Mouse (Mus musculus): ENCODE measurements around the gene Cast. TPM values are rescaled to one million over a fixed set of nuclear protein-coding genes. Genes with fewer than 3 reads are reported as not detected.

Cast gene
- total RNA-seq (2021) (100 to 1,000 TPM; 102 to 115 TPM), polyA plus RNA-seq (2012; rRNA removed) (18.9 and 32.2 TPM in 2 replicates)
- long read RNA-seq, full-length matches to known transcripts = 69 of 137 reads
- long read RNA-seq, partial matches to known transcripts = 6 of 137 reads
- long read RNA-seq, other reads (novel, unspliced or antisense) = 62 of 137 reads

DNA sequence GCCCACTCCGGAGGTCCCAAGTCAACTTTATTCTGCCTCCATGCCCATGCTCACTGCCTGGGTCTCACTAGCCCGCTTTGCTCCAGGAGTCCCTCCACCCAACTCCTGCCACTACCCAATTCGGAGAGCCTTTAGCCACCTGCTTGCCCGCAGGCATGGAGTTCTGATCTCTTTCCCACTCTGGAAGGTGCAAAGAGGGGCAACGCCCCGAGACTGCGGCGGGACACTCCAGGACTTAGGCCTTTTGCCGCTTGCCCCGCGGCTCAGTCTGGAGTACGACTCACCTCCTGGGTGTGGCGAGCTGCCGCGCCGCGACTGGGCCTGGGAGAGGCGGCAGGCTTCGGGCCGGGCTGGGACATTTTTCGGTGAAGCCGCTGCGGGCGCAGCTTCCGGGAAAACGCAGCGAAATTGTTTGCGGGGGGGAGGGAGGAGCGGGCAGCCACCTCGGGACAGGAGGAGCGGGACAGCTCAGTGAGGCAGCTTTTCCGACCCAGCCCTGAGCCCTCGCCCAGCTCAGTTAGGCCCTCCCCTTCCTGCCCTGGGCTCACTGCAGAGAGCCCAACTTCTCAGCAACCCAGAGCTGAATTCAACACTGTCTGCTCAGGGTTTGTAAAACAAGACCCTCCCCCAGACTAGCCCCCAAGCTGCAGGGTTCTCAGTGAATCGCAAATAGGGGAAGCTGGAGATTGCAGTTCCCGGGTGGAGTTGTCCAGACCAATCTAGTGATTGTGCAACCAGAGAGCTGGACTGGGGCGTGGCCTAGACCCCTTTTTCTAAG is at the start of gene Cast:
Cast (minus strand) TSS at position 659 of the 778 bp plus-strand sequence.
- 2% methylated on average over 36 of the region's 36 CpGs for WGBS
- intact Hi-C loops (cut with DNase I) = loop anchor here (1.0 to 10.0 kb wide), 3 partner anchors 38 to 344 kb away; partner anchors contain the start of gene Erap1
- TF ChIP-seq CTCF (IDR thresholded peaks at IDR 0.05) = no peak
- TF ChIP-seq POLR2A (IDR thresholded peaks at IDR 0.05; ENCODE audit: insufficient read depth, low read depth, low read length) = peak; percentile 79
- no peak for TF ChIP-seq EP300 (IDR thresholded peaks at IDR 0.05; ENCODE audit: insufficient read depth, low read depth, low read length)
- H3K4me1 ChIP-seq (ENCODE audit: control insufficient read depth, insufficient read depth, low read length) = peaks cover 3% of the 10 kb centered on the region
- peak within 1 kb of the TSS; percentile 95 for H3K9ac ChIP-seq (ENCODE audit: low read depth, low read length)
- H3K27me3 ChIP-seq (ENCODE audit: control insufficient read depth, insufficient read depth, low read length) = no peaks in the 10 kb centered on the region
- peak; percentile 79 to 84 for DNase-seq
- peak within 1 kb of the TSS; percentile 94 for H3K27ac ChIP-seq
- peaks cover 9% of the 10 kb centered on the region for H3K36me3 ChIP-seq (ENCODE audit: control insufficient read depth, insufficient read depth, low read length)
- peaks cover 3% of the 10 kb centered on the region; the same call in 1 of the 2 replicates for H3K79me2 ChIP-seq (replicated peaks; ENCODE audit: control insufficient read depth, insufficient read depth, low read length)
- peak within 1 kb of the TSS; percentile 85 for H3K4me3 ChIP-seq

DNA sequence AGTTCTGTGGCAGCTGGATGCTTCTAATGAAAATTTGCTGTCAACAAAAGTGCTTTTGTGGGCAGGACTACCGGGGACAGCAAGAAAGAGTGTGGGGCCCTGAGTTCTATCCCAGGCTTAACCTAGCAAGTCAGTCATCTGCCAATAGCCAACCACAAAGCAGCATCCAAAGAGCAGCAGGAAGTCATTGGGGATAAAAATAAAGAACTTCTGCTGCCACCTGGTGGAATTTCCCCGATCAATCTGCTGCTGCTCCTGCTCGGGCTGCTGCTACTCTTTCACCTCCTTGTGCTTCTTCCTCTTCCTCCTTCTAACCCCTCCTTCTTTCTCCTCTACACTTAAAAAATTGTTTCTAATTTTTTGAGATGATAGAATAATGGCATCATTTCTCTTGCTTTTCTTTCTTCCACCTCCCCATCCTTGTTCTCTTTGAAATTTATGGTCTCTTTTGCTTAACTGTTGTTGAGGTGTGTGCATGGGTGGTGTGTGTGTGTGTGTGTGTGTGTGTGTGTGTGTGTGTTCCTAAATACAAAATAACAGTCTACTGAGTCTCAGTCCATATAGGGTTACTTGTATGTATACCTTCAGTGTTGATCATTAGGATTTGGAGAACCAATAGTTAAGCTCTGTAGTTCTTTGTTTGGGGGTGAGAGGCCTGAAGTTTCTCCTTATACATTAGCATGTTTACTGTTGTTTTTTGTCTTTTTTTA is 45.9 kb upstream of the Cast start:
- Histone ChIP-seq H3K4me1 (ENCODE audit: control insufficient read depth, insufficient read depth, low read length) (no peaks in the 10 kb centered on the region), H3K27ac (no peak overlapping the region), H3K79me2 (replicated peaks; ENCODE audit: control insufficient read depth, insufficient read depth, low read length) (no peaks in the 10 kb centered on the region), H3K4me3 (no peak overlapping the region), H3K27me3 (ENCODE audit: control insufficient read depth, insufficient read depth, low read length) (no peaks in the 10 kb centered on the region), H3K9ac (ENCODE audit: low read depth, low read length) (no peak overlapping the region), H3K36me3 (ENCODE audit: control insufficient read depth, insufficient read depth, low read length) (no peaks in the 10 kb centered on the region)
- TF ChIP-seq CTCF (IDR thresholded peaks at IDR 0.05) = peak; percentile 83
- TF ChIP-seq EP300 (IDR thresholded peaks at IDR 0.05; ENCODE audit: insufficient read depth, low read depth, low read length) = peak; percentile 54; the same call in 1 of the 2 replicates
- TF ChIP-seq POLR2A (IDR thresholded peaks at IDR 0.05; ENCODE audit: insufficient read depth, low read depth, low read length) = no peak
- peak; percentile 63 to 70 for DNase-seq
- intact Hi-C loops (cut with DNase I) = loop anchor here (1.0 kb wide), 1 partner anchor 215 kb away; the partner anchor contains the start of gene Erap1
- 2% methylated on average over 3 of the region's 3 CpGs for WGBS

DNA sequence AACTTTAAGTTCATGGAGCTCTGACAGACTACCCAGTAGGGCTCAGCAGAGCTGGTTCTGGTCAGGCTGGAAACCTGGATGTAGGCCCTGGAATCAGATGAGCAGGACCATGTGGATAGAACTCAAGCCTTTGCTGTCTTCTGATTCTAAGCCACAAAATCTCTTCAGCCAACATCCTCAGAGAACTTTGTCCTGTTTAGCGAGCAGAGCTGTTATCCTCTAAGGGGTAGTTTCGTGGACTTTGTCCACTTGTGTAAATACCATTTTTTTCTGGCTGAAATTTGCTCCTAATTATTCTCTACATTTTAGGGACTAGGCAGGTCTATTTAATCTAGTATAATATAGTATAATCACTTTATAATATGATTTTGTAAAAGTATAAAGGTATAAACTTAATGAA is 42.2 kb upstream of the Cast start:
- WGBS = 88% methylated on average over 2 of the region's 2 CpGs
- TF ChIP-seq EP300 (IDR thresholded peaks at IDR 0.05; ENCODE audit: insufficient read depth, low read depth, low read length) = no peak
- no peak for TF ChIP-seq CTCF (IDR thresholded peaks at IDR 0.05)
- no peak for TF ChIP-seq POLR2A (IDR thresholded peaks at IDR 0.05; ENCODE audit: insufficient read depth, low read depth, low read length)
- Histone ChIP-seq H3K27ac (no peak overlapping the region), H3K4me3 (no peak overlapping the region), H3K79me2 (replicated peaks; ENCODE audit: control insufficient read depth, insufficient read depth, low read length) (no peaks in the 10 kb centered on the region), H3K4me1 (ENCODE audit: control insufficient read depth, insufficient read depth, low read length) (no peaks in the 10 kb centered on the region), H3K36me3 (ENCODE audit: control insufficient read depth, insufficient read depth, low read length) (no peaks in the 10 kb centered on the region), H3K9ac (ENCODE audit: low read depth, low read length) (no peak overlapping the region), H3K27me3 (ENCODE audit: control insufficient read depth, insufficient read depth, low read length) (no peaks in the 10 kb centered on the region)
- intact Hi-C loops (cut with DNase I) = no loop called here
- no peak for DNase-seq

DNA sequence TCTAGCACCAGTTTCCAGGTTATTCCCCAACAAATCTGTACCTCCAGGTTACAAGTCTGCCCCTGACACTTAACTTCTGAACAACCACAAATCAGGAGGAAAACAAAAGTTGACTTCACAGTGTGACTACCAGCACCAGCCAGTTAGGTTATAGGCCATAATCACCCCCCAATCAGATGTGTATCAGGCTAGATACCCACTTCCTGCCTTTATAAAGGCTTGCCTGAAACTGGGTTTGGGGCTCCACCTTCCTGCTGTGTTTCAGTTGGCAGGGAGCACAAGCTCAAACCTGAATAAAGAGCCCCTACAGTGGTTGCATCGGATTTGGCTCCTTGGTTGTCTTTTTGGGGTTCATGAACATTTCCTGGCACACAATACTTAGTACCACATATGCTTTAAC is 37.3 kb upstream of the Cast start:
- Histone ChIP-seq H3K27me3 (ENCODE audit: control insufficient read depth, insufficient read depth, low read length) (no peaks in the 10 kb centered on the region), H3K79me2 (replicated peaks; ENCODE audit: control insufficient read depth, insufficient read depth, low read length) (no peaks in the 10 kb centered on the region), H3K27ac (no peak overlapping the region), H3K4me3 (no peak overlapping the region), H3K9ac (ENCODE audit: low read depth, low read length) (no peak overlapping the region), H3K4me1 (ENCODE audit: control insufficient read depth, insufficient read depth, low read length) (no peaks in the 10 kb centered on the region), H3K36me3 (ENCODE audit: control insufficient read depth, insufficient read depth, low read length) (no peaks in the 10 kb centered on the region)
- TF ChIP-seq CTCF (IDR thresholded peaks at IDR 0.05) (no peak), EP300 (IDR thresholded peaks at IDR 0.05; ENCODE audit: insufficient read depth, low read depth, low read length) (no peak), POLR2A (IDR thresholded peaks at IDR 0.05; ENCODE audit: insufficient read depth, low read depth, low read length) (no peak)
- WGBS = 59% methylated on average over 1 of the region's 1 CpGs
- DNase-seq = no peak
- intact Hi-C loops (cut with DNase I) = no loop called here

DNA sequence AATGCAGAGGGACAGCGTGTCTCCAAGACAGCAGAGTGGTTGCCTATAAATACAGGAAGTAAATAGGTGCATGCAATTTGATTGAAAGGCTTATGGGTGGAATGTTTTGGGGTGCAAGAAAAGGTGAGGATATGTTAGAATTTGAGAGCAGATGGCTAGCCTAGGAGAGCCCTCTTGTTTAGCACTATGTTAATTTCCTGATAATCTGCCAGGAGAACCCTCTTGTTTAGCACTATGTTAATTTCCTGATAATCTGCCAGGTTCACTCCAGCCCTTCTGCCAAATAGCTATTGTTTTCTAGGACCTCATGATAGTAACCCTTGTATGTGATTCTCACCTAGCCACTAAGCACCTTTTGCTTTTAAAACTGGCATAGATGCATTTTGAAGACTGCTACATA is 25.9 kb upstream of the Cast start:
- Histone ChIP-seq H3K4me1 (ENCODE audit: control insufficient read depth, insufficient read depth, low read length) (no peaks in the 10 kb centered on the region), H3K36me3 (ENCODE audit: control insufficient read depth, insufficient read depth, low read length) (no peaks in the 10 kb centered on the region), H3K27me3 (ENCODE audit: control insufficient read depth, insufficient read depth, low read length) (no peaks in the 10 kb centered on the region), H3K4me3 (no peak overlapping the region), H3K27ac (no peak overlapping the region), H3K9ac (ENCODE audit: low read depth, low read length) (no peak overlapping the region), H3K79me2 (replicated peaks; ENCODE audit: control insufficient read depth, insufficient read depth, low read length) (no peaks in the 10 kb centered on the region)
- TF ChIP-seq CTCF (IDR thresholded peaks at IDR 0.05) = no peak
- TF ChIP-seq EP300 (IDR thresholded peaks at IDR 0.05; ENCODE audit: insufficient read depth, low read depth, low read length) = no peak
- no peak for TF ChIP-seq POLR2A (IDR thresholded peaks at IDR 0.05; ENCODE audit: insufficient read depth, low read depth, low read length)
- WGBS = 33% methylated on average over 1 of the region's 1 CpGs
- intact Hi-C loops (cut with DNase I) = no loop called here
- DNase-seq = no peak

All from heart, adult 2 months (tissue).